Mouse (Mus musculus) E14TG2a.4 (cell line): ENCODE measurements around the gene Phf14.

Experiments
- CTCF ChIP-seq: conservative IDR thresholded peaks from 2 replicates; pipeline ENCODE4 v1.5.1; 2014; ENCODE audit warnings: low read length
- POU5F1 ChIP-seq: IDR thresholded peaks from 2 replicates; pipeline ENCODE4 v1.6.1; 2014; ENCODE audit warnings: low read length, borderline replicate concordance

DNA sequence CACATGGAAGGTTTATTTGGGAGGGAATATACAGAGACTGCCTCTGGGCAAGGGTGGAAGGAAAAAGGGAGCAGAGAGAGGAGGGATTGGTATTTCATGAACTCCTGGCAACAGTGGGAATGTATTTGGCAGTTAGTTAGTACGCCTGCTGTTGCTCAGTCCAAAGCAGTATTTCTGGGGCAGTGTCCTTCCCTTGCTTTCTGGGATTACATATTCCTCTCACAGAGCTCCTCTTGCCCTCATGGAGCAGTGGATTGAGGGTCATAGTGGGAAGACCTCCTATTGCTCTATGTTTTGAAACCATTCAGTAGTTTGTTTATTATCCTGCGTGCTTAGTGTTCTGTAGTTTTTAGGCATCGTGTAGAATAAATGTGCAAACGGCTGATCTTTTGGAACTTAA, 34.5 kb downstream of the Phf14 start:
- TF ChIP-seq POU5F1 (no peak), CTCF (no peak)
